Mouse (Mus musculus): ENCODE results near the gene Tmc2.

- TF ChIP-seq CTCF (IDR thresholded peaks at IDR 0.05; ENCODE audit: low read depth, low read length) (no peak), POLR2AphosphoS5 (IDR thresholded peaks at IDR 0.05; ENCODE audit: insufficient replicate concordance, low read depth, low read length) (no peak), GATA1 (IDR thresholded peaks at IDR 0.05; ENCODE audit: borderline replicate concordance, low read length) (no peak)
Measured at GRCm38 (mm10) chr2:130178381-130178705, 16.7 kb upstream of the Tmc2 start.

Measured in G1E (cell line).